Mouse (Mus musculus) heart, adult 2 months (tissue): Measurements from ENCODE around the gene Rccd1. TPM values are rescaled to one million over a fixed set of nuclear protein-coding genes. Genes with fewer than 3 reads are reported as not detected.

Experiments used
- DNase-seq, 2 experiments: peaks; one replicate each; pipeline ENCODE4 v3.0.0; 2021
- H3K27ac ChIP-seq: fragments of 200-600 bp; 2 replicates; pipeline ENCODE4 v1.8.1; 2022
- H3K27me3 ChIP-seq: fragments of 200-500 bp; 2 replicates; pipeline ENCODE4 v1.6.1; 2012; ENCODE audit warnings: mild to moderate bottlenecking, low read length, inconsistent platforms, mixed read lengths; ENCODE audit not compliant: control insufficient read depth, insufficient read depth
- H3K36me3 ChIP-seq: fragments of 200-500 bp; 2 replicates; pipeline ENCODE4 v1.6.1; 2012; ENCODE audit warnings: low read length, inconsistent platforms; ENCODE audit not compliant: control insufficient read depth, insufficient read depth
- H3K4me1 ChIP-seq: fragments of 200-500 bp; 2 replicates; pipeline ENCODE4 v1.6.1; 2011; ENCODE audit warnings: low read length; ENCODE audit not compliant: control insufficient read depth, insufficient read depth
- H3K4me3 ChIP-seq: fragments of 200-600 bp; 2 replicates; pipeline ENCODE4 v1.8.1; 2022
- H3K79me2 ChIP-seq: fragments of 200-500 bp; replicated peaks from 2 replicates; pipeline ENCODE4 v1.6.1; 2012; ENCODE audit warnings: mild to moderate bottlenecking, inconsistent platforms, low read length, moderate library complexity, mixed read lengths; ENCODE audit not compliant: control insufficient read depth, insufficient read depth
- H3K9ac ChIP-seq: fragments of 200-500 bp; 2 replicates; pipeline ENCODE4 v1.6.1; 2012; ENCODE audit warnings: low read depth, mild to moderate bottlenecking, control low read depth, inconsistent platforms, low read length, mixed read lengths
- CTCF ChIP-seq: fragments of 200-600 bp; IDR thresholded peaks from 2 replicates; pipeline ENCODE4 v1.8.1; 2022; ENCODE audit warnings: antibody characterized with exemption, mild to moderate bottlenecking, moderate library complexity
- EP300 ChIP-seq: fragments of 200-500 bp; IDR thresholded peaks from 2 replicates; pipeline ENCODE4 v1.6.1; 2011; ENCODE audit warnings: low read depth, low read length, control low read depth; ENCODE audit not compliant: insufficient read depth
- POLR2A ChIP-seq: fragments of 200-500 bp; IDR thresholded peaks from 2 replicates; pipeline ENCODE4 v1.6.1; 2011; ENCODE audit warnings: mild to moderate bottlenecking, low read depth, low read length, control low read depth; ENCODE audit not compliant: insufficient read depth
- WGBS: fragments of 180-500 bp; shearing (Covaris S2); methylation state at CpG from one replicate; pipeline ENCODE4 v1.1.7; 2018; 5-methylcytosine and 5-hydroxymethylcytosine counted together
- intact Hi-C: fragments of 180-260 bp; cut with DNase I; formaldehyde crosslinking; loops from one replicate; pipeline ENCODE4 v1.15.1; 2025
- long read RNA-seq: library from polyadenylated mRNA; stranded (forward); transcript quantifications from one replicate; pipeline ENCODE4 v2.0.0, GENCODE M21; 2021
- polyA plus RNA-seq: library from polyadenylated mRNA; depleted of rRNA; stranded (reverse); fragments of >200 nt; gene quantifications from 2 replicates; pipeline ENCODE4 v1.2.3, GENCODE M21; 2012; rRNA removed
- total RNA-seq, 2 experiments: library from RNA; stranded (reverse); gene quantifications; 2 replicates each; pipeline ENCODE4 v1.2.3; 2021

Rccd1 gene
- total RNA-seq (1 to 10 TPM; 5.6 to 6.1 TPM), polyA plus RNA-seq (7.0 and 7.4 TPM in 2 replicates)
- long read RNA-seq, partial matches to known transcripts = 0 of 1 reads
- long read RNA-seq, other reads (novel, unspliced or antisense) = 0 of 1 reads

DNA sequence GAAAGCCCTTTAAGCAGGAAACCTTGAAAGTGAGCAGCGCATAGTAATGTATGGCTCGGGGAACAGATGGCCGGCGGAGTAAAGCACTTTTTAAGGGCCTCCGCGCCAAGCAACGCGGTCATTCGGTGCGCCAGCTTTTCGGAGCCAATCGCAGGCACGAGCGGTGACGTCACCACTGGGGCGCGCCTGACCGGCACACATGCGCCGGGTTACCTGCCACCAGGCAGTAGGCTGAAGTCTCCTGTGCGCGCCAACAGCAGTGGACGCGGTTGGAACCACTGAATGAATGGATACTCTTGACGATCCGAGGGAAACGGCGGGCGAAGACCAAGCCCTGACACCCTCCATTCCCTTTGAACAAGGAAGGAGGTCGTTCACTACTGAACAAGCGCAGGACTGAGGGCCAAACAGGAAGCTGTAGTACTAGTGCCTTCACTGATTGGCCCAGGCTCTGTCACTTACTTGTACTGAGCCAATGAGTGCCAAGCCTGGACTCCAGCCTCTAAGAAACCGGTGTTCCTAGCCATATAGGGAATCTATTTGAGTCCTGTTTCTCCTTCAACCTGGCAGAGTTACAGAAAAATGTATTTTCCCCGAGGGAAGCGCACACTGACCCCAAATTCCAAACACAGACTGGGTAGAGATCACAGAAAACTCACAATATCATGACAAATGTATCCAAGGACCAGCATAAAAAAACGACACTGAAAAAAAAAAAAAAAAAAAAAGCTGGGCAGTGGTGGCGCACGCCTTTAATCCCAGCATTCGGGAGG is at the start of gene Rccd1:
Gene Rccd1, minus strand, starts transcription at position 412 of the 773 bp plus-strand sequence.
- H3K4me3 ChIP-seq = peak within 1 kb of the TSS; percentile 64
- peak within 1 kb of the TSS; percentile 99 for H3K27ac ChIP-seq
- H3K27me3 ChIP-seq = no peaks in the 10 kb centered on the region
- under 1% methylated on average over 38 of the region's 38 CpGs for WGBS
- no peaks in the 10 kb centered on the region for H3K79me2 ChIP-seq
- H3K36me3 ChIP-seq = no peaks in the 10 kb centered on the region
- peak within 1 kb of the TSS; percentile 79 for H3K9ac ChIP-seq
- intact Hi-C loops = loop anchor here (1.0 kb wide), 1 partner anchor 17 kb away; the partner anchor contains the start of gene Unc45a
- peaks cover 3% of the 10 kb centered on the region; the same call in 1 of the 2 replicates for H3K4me1 ChIP-seq
- DNase-seq = peak; percentile 95 to 96
- TF ChIP-seq EP300 = peak; percentile 89
- peak; percentile 93 for TF ChIP-seq POLR2A
- TF ChIP-seq CTCF = no peak

DNA sequence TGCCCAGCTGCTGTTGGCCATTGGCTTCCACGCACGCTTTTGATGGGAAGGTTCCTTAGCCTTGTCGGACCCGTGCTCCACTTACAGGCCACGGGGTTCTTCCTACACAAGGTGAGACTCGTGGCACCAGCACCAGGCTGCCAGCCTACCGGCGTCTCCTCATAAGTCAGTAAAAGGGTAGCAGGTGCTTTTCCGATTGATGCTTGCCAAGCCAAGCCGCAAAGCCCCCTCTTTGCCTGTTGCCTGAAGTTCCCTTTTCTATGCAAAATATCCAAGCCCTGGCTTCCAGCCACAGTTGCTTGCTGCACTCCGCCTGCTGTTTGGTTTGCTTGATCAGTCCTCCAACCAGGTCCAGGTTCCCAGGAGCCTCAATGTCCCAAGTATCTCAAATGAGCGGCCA is 49.6 kb upstream of the Rccd1 start:
- DNase-seq = no peak
- Histone ChIP-seq H3K4me1 (peaks cover 7% of the 10 kb centered on the region), H3K9ac (no peak overlapping the region), H3K79me2 (no peaks in the 10 kb centered on the region), H3K4me3 (no peak overlapping the region), H3K27ac (no peak overlapping the region), H3K36me3 (no peaks in the 10 kb centered on the region), H3K27me3 (no peaks in the 10 kb centered on the region)
- TF ChIP-seq EP300 (no peak), POLR2A (no peak), CTCF (no peak)
- intact Hi-C loops = no loop called here
- 86% methylated on average over 12 of the region's 12 CpGs for WGBS

DNA sequence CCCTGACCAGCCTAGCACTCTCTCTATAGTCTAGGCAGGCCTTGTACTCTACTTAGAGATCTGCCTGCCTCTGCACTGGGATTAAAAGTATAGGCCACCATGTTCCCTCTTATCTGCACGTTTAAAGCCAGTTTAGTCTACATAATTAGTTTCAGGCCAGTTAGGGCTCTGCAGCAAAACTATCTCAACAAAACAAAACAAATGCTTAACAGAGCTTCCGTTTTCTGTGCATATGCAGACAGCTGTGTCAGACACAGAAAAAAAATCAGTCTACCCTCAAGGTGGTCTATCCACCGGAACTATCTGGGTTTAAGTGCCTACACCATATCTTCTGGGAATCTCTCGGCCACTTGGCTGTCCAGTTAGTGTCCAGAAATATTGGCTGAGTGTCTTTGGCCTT is 49.1 kb upstream of the Rccd1 start:
- intact Hi-C loops = no loop called here

DNA sequence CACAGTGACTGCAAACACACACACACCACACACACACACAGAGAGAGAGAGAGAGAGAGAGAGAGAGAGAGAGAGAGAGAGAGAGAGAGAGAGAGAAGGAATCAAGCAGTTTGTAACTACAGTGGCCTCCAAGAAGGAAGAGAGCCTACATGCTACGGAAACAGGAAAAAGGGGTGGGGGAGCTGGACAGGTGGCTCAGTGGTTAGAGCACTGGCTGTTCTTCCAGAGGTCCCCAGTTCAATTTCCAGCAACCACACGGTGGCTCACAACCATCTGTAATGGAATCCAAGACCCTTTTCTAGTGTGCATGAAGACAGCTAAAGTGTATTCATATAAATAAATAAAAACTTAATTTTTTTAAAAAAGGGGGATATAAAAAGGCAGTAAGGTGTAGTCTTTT is 48.4 kb upstream of the Rccd1 start:
- TF ChIP-seq CTCF (no peak), POLR2A (no peak), EP300 (no peak)
- H3K9ac ChIP-seq = no peak overlapping the region
- 52% methylated on average over 2 of the region's 2 CpGs for WGBS
- intact Hi-C loops = no loop called here
- H3K4me1 ChIP-seq = peaks cover 9% of the 10 kb centered on the region
- no peaks in the 10 kb centered on the region for H3K27me3 ChIP-seq
- H3K4me3 ChIP-seq = no peak overlapping the region
- no peaks in the 10 kb centered on the region for H3K36me3 ChIP-seq
- DNase-seq = no peak
- no peak overlapping the region for H3K27ac ChIP-seq
- H3K79me2 ChIP-seq = no peaks in the 10 kb centered on the region

More for the DNA sequence above, 49.1 kb upstream of the Rccd1 start:
- H3K27me3 ChIP-seq = no peaks in the 10 kb centered on the region
- 77% methylated on average over 4 of the region's 4 CpGs for WGBS
- DNase-seq = no peak
- TF ChIP-seq POLR2A = no peak
- TF ChIP-seq EP300 = no peak
- TF ChIP-seq CTCF = no peak
- H3K4me3 ChIP-seq = no peak overlapping the region
- no peak overlapping the region for H3K9ac ChIP-seq
- peaks cover 9% of the 10 kb centered on the region for H3K4me1 ChIP-seq
- no peaks in the 10 kb centered on the region for H3K36me3 ChIP-seq
- H3K27ac ChIP-seq = no peak overlapping the region
- no peaks in the 10 kb centered on the region for H3K79me2 ChIP-seq

DNA sequence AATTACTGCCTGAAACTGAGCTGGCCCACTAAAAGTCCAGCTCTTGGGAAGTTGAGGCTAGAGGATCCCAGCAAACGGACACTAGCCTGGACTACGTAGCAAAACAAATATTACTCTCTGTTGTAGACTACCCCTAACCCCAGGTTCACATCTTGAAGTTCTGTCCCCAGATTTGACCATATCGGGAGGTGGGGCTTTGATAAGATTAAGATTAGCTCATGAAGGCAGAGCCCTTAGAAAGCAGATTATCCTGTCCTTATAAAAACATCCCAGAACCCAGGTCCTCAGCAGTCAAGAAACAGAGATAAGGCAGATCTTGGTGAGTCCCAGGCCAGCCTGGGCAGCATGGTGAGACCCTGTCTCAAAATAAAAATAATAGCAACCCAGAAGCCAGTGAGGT is 47.9 kb upstream of the Rccd1 start:
- WGBS = 77% methylated on average over 3 of the region's 3 CpGs
- H3K4me1 ChIP-seq = peaks cover 9% of the 10 kb centered on the region
- no peaks in the 10 kb centered on the region for H3K27me3 ChIP-seq
- no peak for DNase-seq
- no peaks in the 10 kb centered on the region for H3K79me2 ChIP-seq
- intact Hi-C loops = no loop called here
- H3K27ac ChIP-seq = no peak overlapping the region
- no peaks in the 10 kb centered on the region for H3K36me3 ChIP-seq
- TF ChIP-seq EP300 (no peak), POLR2A (no peak), CTCF (no peak)
- no peak overlapping the region for H3K9ac ChIP-seq
- no peak overlapping the region for H3K4me3 ChIP-seq
